Mouse (Mus musculus): Measurements from ENCODE around the gene Slc39a8.
A peak's percentile ranks its signal among the peaks of the same experiment; 100 is the strongest.

The Slc39a8 gene

DNA sequence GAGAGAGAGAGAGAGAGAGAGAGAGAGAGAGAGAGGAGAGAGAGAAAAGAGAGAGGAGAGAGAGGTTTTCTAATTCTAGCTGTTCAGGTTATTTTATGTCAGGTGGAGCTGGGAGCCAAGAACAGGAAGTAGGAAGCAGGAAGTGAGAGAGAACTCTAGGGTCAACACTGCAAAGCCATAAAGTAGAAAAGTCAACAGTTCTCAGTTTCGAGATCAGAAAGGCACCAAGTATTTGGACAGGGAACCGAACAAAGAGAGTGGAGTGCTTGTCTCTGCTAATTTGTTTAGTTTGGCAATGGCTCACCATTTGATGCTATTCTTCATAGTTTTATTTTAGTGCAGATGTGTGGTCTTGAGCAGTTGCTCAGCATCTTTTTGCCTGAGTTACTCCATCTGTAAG is 26.5 kb downstream of the Slc39a8 start:
- no peak for DNase-seq

GRCm38 (mm10) chr3:135853604-135854297 is 28.7 kb downstream of the Slc39a8 start:
- no peak for DNase-seq

- no peak for DNase-seq
Measured at GRCm38 (mm10) chr3:135854298-135854984, 29.4 kb downstream of the Slc39a8 start.

- DNase-seq: no peak
Measured at GRCm38 (mm10) chr3:135854985-135855340, 29.9 kb downstream of the Slc39a8 start.

- DNase-seq: no peak
Measured at GRCm38 (mm10) chr3:135856303-135856702, 31.2 kb downstream of the Slc39a8 start.

GRCm38 (mm10) chr3:135857134-135857533 is 32.1 kb downstream of the Slc39a8 start:
- no peak for DNase-seq

DNA sequence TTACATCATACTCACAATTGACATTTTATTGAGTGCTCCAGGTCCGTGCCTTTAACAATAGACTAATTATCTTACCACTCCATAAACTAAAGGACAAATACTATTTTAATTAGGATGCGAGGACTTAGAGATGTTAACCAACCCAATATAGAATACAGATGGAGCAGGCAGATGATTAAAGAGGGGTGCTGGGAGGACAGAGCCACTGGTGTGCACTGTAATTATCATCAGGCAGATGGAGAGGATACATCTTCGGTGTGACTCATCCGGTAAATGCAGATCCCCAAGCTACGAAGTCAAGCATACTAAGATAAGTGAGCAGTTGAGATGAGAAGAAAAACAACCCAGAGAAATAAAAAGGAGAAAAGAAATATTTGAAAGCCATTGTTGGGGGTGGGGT is 34.4 kb downstream of the Slc39a8 start:
- no peak for DNase-seq

DNA sequence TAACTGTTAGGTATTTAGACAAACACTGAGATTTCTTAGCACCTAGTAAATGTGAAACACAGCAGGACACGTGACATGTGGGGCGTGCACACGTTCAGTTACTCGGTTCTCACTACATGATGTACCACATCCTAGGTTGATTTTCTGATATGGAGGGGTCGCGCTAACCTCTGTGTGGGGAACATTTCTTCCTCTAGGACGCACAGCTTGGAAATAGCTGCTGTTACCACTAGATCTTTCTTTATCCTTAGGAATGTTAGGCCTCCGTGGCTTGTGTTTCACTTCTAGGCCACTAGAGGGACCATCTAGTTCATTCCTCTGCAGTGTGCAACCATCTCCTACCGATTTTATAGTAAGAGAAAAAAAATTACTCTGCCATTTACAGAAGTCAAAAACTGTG is 37.7 kb downstream of the Slc39a8 start:
- peak; percentile 20 for DNase-seq

DNA sequence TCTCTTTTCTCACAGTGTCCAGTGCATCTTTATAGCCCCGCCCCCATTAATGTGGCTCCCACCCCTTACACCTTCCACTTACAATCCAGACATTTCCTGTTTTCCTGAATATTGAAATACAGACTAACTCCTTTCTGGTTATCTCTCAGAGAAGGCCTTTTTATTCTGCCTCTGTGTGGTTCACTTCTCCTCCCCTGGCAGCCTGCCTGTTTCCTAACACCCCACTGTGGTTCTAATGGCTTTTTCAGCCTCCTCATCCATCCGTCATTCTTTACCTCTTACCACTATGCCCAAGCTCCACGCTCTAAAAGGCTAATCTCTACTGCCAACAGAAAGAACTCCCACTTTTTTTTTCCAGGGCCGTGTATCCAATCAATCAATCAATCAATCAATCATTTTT is 44.0 kb downstream of the Slc39a8 start:
- DNase-seq: no peak

DNA sequence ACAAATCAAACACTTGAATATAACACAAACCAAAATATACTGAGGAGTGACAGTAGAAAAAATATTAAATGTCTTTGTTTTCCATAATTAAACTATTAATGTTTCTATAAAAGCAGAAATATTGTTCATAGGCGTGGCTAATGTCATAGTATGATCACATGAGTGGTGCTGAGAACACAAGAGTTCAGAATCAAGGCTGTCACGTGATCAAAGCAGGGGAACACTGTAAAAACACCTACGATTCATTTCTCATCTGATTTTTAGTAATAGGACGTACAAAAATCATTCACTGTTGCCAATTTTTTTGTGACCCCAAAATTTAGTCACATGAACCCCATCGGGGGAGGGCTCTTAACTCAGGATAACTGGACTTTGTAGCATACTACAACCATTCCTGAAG is 47.2 kb downstream of the Slc39a8 start:
- DNase-seq: no peak

GRCm38 (mm10) chr3:135873596-135873995 is 48.5 kb downstream of the Slc39a8 start:
- DNase-seq: no peak

DNA sequence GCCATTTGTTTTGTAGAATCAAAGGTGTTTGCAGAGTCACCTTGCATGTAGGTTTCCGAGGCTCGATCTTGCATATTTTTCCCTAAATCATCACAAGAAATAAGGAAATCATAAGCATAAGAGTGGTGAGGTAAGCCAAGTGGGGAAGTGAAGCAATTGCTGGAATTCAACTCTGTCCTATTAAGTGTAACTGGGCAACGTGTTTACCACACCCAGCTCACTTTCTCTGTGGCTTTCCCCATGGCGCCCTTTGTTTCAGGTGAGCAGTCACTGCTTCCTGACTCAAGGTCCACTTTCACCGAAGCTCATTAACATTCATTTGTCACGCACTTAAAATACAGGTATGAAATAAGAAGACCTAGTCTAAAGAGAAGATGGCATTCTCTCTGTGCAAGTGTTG is 53.0 kb downstream of the Slc39a8 start:
- DNase-seq: no peak

DNA sequence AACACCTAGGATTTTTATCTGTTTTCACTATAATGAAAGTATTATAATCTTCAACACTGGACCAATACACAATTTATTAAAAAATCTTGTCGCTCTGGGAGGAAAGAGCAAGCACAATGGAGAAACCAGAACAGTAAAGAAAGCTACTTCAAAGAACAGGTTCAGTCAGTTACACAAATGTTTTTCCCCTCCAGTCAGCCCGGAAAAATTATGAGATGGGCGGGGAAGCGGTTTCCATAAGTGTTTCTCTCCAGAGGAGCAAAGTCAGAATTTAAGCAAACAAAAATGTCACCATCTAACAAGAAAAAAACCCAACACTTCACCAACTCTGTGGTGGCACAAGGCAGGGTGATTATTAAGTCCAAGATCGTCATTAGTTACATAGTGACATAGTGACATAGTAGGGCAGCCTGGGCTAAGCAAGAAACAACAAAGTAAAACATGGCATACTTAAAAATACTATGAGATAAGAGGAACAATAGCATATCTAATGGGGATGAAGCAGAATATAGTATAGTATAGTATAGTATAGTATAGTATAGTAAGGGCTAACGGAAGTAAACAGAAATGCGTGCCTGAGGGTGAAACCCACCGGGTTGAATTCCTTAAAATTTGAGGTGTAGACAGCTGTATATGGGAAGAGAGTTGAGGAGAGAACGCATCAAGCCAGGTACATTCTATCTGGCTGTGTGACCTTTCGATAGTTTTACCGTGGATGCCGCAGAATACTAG is 61.0 kb downstream of the Slc39a8 start:
- no peak for DNase-seq

DNA sequence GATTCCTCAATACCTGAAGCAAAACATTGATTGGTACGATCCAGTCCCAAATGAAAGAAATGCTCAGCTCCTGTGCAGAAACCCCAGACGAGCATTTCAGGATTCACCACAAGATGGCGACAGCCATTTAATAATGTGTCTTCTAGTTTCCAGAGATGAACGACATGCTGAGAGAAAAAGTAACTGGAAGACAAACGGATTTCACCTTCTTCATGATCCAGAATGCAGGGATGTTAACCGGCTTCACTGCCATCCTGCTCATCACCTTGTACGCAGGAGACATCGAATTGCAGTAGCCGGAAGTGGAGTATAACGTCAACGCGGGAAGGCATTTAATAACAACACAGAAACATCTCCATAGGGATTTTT is 61.6 kb downstream of the Slc39a8 start:
- DNase-seq: peak; percentile 84

GRCm38 (mm10) chr3:135887033-135887855 is 62.2 kb downstream of the Slc39a8 start:
- DNase-seq: no peak

DNA sequence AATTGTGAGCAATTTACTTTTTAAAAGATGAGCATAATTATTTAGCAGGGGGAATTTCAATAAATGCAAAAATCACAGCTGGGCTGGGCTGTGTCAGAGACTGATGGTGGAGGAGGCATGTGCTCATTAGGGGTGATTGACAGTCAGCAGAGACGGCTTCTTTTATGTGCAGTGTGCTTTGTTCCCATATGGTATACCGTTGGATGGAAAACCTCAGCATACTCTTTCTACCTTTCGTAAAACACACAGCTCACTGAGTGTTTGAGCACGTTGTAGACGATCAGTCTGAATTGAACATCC is 62.7 kb downstream of the Slc39a8 start:
- no peak for DNase-seq

- no peak for DNase-seq
Measured at GRCm38 (mm10) chr3:135889401-135889800, 64.3 kb downstream of the Slc39a8 start.

DNA sequence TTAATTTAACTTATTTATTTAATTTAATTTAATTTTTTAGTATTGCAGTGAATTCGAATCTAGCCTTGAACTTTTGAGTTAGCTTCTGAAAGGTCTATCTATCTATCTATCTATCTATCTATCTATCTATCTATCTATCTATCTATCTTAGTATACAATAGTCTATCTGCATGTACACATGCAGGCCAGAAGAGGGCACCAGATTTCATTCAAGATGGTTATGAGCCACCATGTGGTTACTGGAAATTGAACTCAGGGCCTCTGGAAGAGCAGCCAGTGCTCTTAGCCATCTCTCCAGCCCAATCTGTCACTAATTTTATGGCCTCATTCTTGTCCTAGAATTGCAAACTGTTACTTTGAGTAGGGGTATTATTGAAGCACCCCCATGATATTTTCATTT is 78.3 kb downstream of the Slc39a8 start:
- no peak for DNase-seq

DNA sequence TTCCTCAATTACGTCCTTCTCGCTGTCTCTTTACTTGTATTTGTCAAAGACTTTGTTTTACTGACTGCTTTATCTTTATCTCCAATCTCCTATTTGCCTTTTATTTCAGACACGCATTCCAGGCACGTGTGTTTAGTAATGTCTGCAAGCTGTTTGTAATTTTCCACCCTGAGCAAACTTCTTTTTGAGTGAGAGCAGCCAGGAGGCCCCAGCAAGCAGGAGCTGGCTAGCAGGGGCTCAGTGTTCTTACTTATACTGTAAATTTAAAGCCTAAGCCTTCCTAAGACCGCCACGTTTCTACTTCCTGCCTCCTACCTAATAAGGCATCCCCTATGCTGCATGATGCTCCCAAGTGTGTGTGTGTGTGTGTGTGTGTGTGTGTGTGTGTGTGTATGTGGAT is 79.8 kb downstream of the Slc39a8 start:
- no peak for DNase-seq

GRCm38 (mm10) chr3:135905729-135906128 is 80.7 kb downstream of the Slc39a8 start:
- DNase-seq: no peak

DNA sequence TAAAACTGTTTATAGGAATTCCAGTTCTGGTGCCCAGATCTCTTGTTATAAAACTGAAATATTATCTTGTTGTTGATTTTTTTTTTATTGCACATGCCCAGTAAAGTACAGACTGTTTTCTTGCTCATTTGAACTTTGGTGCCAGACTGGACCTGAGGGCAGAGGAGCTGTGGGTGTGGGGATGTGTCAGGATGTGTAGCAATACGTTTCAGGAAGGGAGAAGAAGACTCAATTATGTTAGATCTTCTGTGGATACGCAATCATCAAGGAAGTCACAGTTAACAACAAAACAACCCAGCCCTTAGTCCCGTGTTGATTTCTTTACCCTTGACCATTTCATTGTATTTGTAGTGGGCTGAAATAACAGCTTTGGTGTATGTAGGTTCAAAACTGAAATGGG is 81.9 kb downstream of the Slc39a8 start:
- no peak for DNase-seq

GRCm38 (mm10) chr3:135915941-135916340 is 90.9 kb downstream of the Slc39a8 start:
- no peak for DNase-seq

- DNase-seq: no peak
Measured at GRCm38 (mm10) chr3:135918566-135919180, 93.6 kb downstream of the Slc39a8 start.
